Mouse (Mus musculus): ENCODE results near the gene Slc25a5. TPM values are rescaled to one million over a fixed set of nuclear protein-coding genes. Genes with fewer than 3 reads are reported as not detected.

Slc25a5 gene
- polyA plus RNA-seq (2014; fragmentation: Nextera tagmentation; extraction: Ambion mirVana) = 552 and 571 TPM in 2 replicates

- WGBS = 23% methylated on average over 41 of the region's 41 CpGs
- peak within 1 kb of the TSS; percentile 50 for H3K9ac ChIP-seq (replicated peaks; ENCODE audit: low read length)
- peak; percentile 94 for ATAC-seq (ENCODE audit: low FRiP score, low TSS enrichment)
Observed at GRCm38 (mm10) chrX:36795424-36796162, at the start of gene Slc25a5. Gene Slc25a5, plus strand, starts transcription at chrX:36795651.

DNA sequence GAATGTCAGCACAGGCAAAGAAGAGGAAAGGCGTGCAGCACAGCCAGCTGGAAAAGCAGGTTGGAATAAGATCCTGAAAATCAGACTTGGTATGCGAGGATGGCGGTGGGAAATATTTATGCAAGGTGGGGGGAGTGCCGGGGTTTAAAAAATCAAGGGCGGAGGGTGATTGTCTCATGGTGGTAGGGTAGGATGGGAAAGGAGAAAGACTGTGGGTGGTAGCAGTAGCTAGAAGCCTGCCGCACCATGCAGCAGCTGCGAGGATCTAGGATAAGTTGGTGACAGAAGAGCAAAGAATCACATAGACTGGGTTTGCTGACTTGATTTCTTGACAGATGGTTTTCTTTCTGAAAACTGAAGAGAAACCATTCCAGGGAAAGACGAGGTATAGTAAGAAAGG is 48.7 kb upstream of the Slc25a5 start:
- Histone ChIP-seq H3K27ac (replicated peaks; ENCODE audit: low read depth, low read length) (no peak overlapping the region), H3K9ac (replicated peaks; ENCODE audit: low read length) (no peak overlapping the region), H3K9me3 (ENCODE audit: control insufficient read depth, low read length) (no peaks in the 10 kb centered on the region), H3K4me2 (ENCODE audit: low read length) (no peak overlapping the region), H3K4me3 (replicated peaks; ENCODE audit: low read depth, low read length) (no peak overlapping the region), H3K36me3 (ENCODE audit: control insufficient read depth, insufficient read depth, low read length) (no peaks in the 10 kb centered on the region), H3K27me3 (ENCODE audit: control insufficient read depth, insufficient read depth, low read length) (no peaks in the 10 kb centered on the region), H3K4me1 (ENCODE audit: control insufficient read depth, insufficient read depth, low read length) (no peaks in the 10 kb centered on the region; the same call in 1 of the 2 replicates)
- WGBS = 85% methylated on average over 8 of the region's 8 CpGs
- DNase-seq (no peak), ATAC-seq (ENCODE audit: low FRiP score, low TSS enrichment) (no peak)

More at GRCm38 (mm10) chrX:36795424-36796162, at the start of gene Slc25a5:
- H3K9me3 ChIP-seq (ENCODE audit: control insufficient read depth, low read length) = no peaks in the 10 kb centered on the region
- H3K4me1 ChIP-seq (ENCODE audit: control insufficient read depth, insufficient read depth, low read length) = no peaks in the 10 kb centered on the region
- H3K36me3 ChIP-seq (ENCODE audit: control insufficient read depth, insufficient read depth, low read length) = peaks cover 10% of the 10 kb centered on the region; the same call in 1 of the 2 replicates
- peak within 1 kb of the TSS; percentile 51 for H3K4me3 ChIP-seq (replicated peaks; ENCODE audit: low read depth, low read length)
- H3K27ac ChIP-seq (replicated peaks; ENCODE audit: low read depth, low read length) = peak within 1 kb of the TSS; percentile 78
- no peaks in the 10 kb centered on the region for H3K27me3 ChIP-seq (ENCODE audit: control insufficient read depth, insufficient read depth, low read length)
- peak; percentile 89 for DNase-seq
- H3K4me2 ChIP-seq (ENCODE audit: low read length) = peak within 1 kb of the TSS; percentile 56

GRCm38 (mm10) chrX:36748573-36748972 is 46.9 kb upstream of the Slc25a5 start:
- no peaks in the 10 kb centered on the region for H3K27me3 ChIP-seq (ENCODE audit: control insufficient read depth, insufficient read depth, low read length)
- no peak overlapping the region for H3K9ac ChIP-seq (replicated peaks; ENCODE audit: low read length)
- H3K4me3 ChIP-seq (replicated peaks; ENCODE audit: low read depth, low read length) = no peak overlapping the region
- no peaks in the 10 kb centered on the region; the same call in 1 of the 2 replicates for H3K4me1 ChIP-seq (ENCODE audit: control insufficient read depth, insufficient read depth, low read length)
- no peaks in the 10 kb centered on the region for H3K36me3 ChIP-seq (ENCODE audit: control insufficient read depth, insufficient read depth, low read length)
- WGBS = 34% methylated on average over 3 of the region's 3 CpGs
- DNase-seq (no peak), ATAC-seq (ENCODE audit: low FRiP score, low TSS enrichment) (no peak)
- H3K27ac ChIP-seq (replicated peaks; ENCODE audit: low read depth, low read length) = no peak overlapping the region
- no peaks in the 10 kb centered on the region for H3K9me3 ChIP-seq (ENCODE audit: control insufficient read depth, low read length)
- no peak overlapping the region for H3K4me2 ChIP-seq (ENCODE audit: low read length)

DNA sequence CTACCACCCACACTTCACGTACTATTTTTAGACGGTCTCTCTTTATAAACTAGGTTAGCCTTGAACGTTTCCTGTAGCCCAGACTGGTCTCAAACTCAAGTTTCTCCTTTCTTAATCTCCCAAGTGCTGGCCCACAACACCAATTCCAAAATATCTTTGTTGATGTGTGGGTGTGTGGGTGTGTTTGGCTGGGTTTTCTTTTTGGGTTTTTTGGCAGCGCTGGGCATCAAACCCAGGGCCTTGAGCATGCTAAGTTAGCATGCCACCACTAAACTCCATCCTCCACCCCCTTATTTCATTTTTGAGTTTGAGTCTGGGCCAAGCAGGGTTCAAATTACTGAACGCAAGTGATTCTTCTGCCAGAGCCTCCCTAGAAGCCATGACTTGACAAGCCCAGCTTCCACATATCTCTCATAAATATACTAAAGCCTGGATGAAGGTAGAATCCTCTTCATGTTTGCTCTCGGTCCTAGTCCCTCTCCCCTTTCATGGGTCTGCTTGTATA is 46.1 kb upstream of the Slc25a5 start:
- H3K27ac ChIP-seq (replicated peaks; ENCODE audit: low read depth, low read length) = no peak overlapping the region
- no peaks in the 10 kb centered on the region for H3K27me3 ChIP-seq (ENCODE audit: control insufficient read depth, insufficient read depth, low read length)
- no peaks in the 10 kb centered on the region for H3K36me3 ChIP-seq (ENCODE audit: control insufficient read depth, insufficient read depth, low read length)
- H3K4me2 ChIP-seq (ENCODE audit: low read length) = no peak overlapping the region
- no peak overlapping the region for H3K4me3 ChIP-seq (replicated peaks; ENCODE audit: low read depth, low read length)
- DNase-seq = no peak
- WGBS = 79% methylated on average over 6 of the region's 6 CpGs
- H3K4me1 ChIP-seq (ENCODE audit: control insufficient read depth, insufficient read depth, low read length) = no peaks in the 10 kb centered on the region
- H3K9me3 ChIP-seq (ENCODE audit: control insufficient read depth, low read length) = no peaks in the 10 kb centered on the region
- no peak for ATAC-seq (ENCODE audit: low FRiP score, low TSS enrichment)
- H3K9ac ChIP-seq (replicated peaks; ENCODE audit: low read length) = no peak overlapping the region

DNA sequence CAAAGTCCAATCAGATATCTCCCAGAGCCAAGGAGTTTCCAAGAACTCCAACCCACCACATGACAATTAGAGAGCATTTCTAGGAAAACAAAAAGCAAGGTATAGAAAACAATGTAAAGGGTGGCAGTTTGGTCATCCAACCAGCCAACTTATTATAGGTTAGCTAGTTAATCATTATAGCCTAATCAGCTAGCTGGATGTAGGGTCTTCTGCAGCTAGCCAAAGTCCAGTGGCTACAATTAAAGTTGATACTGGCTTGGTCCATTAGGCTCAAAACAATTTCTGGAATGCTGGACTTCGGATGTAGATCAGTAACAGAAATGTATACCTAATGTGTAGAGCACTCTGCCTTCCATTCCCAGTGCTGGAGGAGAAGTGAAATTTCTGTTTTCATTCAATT is 44.9 kb upstream of the Slc25a5 start:
- no peak overlapping the region for H3K9ac ChIP-seq (replicated peaks; ENCODE audit: low read length)
- DNase-seq (no peak), ATAC-seq (ENCODE audit: low FRiP score, low TSS enrichment) (no peak)

GRCm38 (mm10) chrX:36752586-36752985 is 42.9 kb upstream of the Slc25a5 start:
- no peaks in the 10 kb centered on the region for H3K4me1 ChIP-seq (ENCODE audit: control insufficient read depth, insufficient read depth, low read length)
- ATAC-seq (ENCODE audit: low FRiP score, low TSS enrichment) (no peak), DNase-seq (no peak)
- H3K27me3 ChIP-seq (ENCODE audit: control insufficient read depth, insufficient read depth, low read length) = no peaks in the 10 kb centered on the region
- H3K4me2 ChIP-seq (ENCODE audit: low read length) = no peak overlapping the region
- H3K27ac ChIP-seq (replicated peaks; ENCODE audit: low read depth, low read length) = no peak overlapping the region
- 87% methylated on average over 3 of the region's 3 CpGs for WGBS
- H3K4me3 ChIP-seq (replicated peaks; ENCODE audit: low read depth, low read length) = no peak overlapping the region
- H3K36me3 ChIP-seq (ENCODE audit: control insufficient read depth, insufficient read depth, low read length) = no peaks in the 10 kb centered on the region
- no peaks in the 10 kb centered on the region for H3K9me3 ChIP-seq (ENCODE audit: control insufficient read depth, low read length)
- H3K9ac ChIP-seq (replicated peaks; ENCODE audit: low read length) = no peak overlapping the region

More for the DNA sequence above, 44.9 kb upstream of the Slc25a5 start:
- Histone ChIP-seq H3K36me3 (ENCODE audit: control insufficient read depth, insufficient read depth, low read length) (no peaks in the 10 kb centered on the region), H3K27ac (replicated peaks; ENCODE audit: low read depth, low read length) (no peak overlapping the region), H3K27me3 (ENCODE audit: control insufficient read depth, insufficient read depth, low read length) (no peaks in the 10 kb centered on the region), H3K4me3 (replicated peaks; ENCODE audit: low read depth, low read length) (no peak overlapping the region), H3K9me3 (ENCODE audit: control insufficient read depth, low read length) (no peaks in the 10 kb centered on the region), H3K4me2 (ENCODE audit: low read length) (no peak overlapping the region), H3K4me1 (ENCODE audit: control insufficient read depth, insufficient read depth, low read length) (no peaks in the 10 kb centered on the region)
- WGBS = 94% methylated on average over 1 of the region's 1 CpGs

GRCm38 (mm10) chrX:36757796-36758472 is 37.5 kb upstream of the Slc25a5 start:
- Histone ChIP-seq H3K4me3 (replicated peaks; ENCODE audit: low read depth, low read length) (no peak overlapping the region), H3K9me3 (ENCODE audit: control insufficient read depth, low read length) (no peaks in the 10 kb centered on the region), H3K27ac (replicated peaks; ENCODE audit: low read depth, low read length) (no peak overlapping the region), H3K36me3 (ENCODE audit: control insufficient read depth, insufficient read depth, low read length) (no peaks in the 10 kb centered on the region), H3K4me1 (ENCODE audit: control insufficient read depth, insufficient read depth, low read length) (no peaks in the 10 kb centered on the region), H3K27me3 (ENCODE audit: control insufficient read depth, insufficient read depth, low read length) (no peaks in the 10 kb centered on the region), H3K9ac (replicated peaks; ENCODE audit: low read length) (no peak overlapping the region), H3K4me2 (ENCODE audit: low read length) (no peak overlapping the region)
- 72% methylated on average over 7 of the region's 7 CpGs for WGBS
- DNase-seq (no peak), ATAC-seq (ENCODE audit: low FRiP score, low TSS enrichment) (no peak)

DNA sequence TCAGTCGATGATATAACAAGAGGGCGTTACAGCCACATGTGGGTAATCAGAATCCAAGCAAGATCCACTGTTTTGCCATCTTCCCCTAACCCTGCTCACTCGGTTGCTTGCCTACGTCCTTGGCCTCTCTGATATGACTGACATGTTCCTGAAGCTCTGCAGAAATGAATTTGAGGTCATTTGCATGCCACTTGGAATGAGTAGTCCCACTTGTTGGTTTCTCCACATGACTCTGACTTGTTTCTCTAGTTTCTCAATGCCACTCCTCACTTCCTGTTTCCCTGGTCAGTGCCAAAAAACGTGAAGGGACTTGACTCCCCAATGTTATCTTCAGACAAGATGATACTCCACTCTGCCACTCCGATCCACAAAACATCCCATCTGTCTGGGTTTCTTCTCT is 36.9 kb upstream of the Slc25a5 start:
- Histone ChIP-seq H3K9ac (replicated peaks; ENCODE audit: low read length) (no peak overlapping the region), H3K27ac (replicated peaks; ENCODE audit: low read depth, low read length) (no peak overlapping the region), H3K4me2 (ENCODE audit: low read length) (no peak overlapping the region), H3K4me1 (ENCODE audit: control insufficient read depth, insufficient read depth, low read length) (no peaks in the 10 kb centered on the region), H3K36me3 (ENCODE audit: control insufficient read depth, insufficient read depth, low read length) (no peaks in the 10 kb centered on the region), H3K27me3 (ENCODE audit: control insufficient read depth, insufficient read depth, low read length) (no peaks in the 10 kb centered on the region), H3K4me3 (replicated peaks; ENCODE audit: low read depth, low read length) (no peak overlapping the region), H3K9me3 (ENCODE audit: control insufficient read depth, low read length) (no peaks in the 10 kb centered on the region)
- DNase-seq (no peak), ATAC-seq (ENCODE audit: low FRiP score, low TSS enrichment) (no peak)
- WGBS = 79% methylated on average over 6 of the region's 6 CpGs

Data from midbrain, embryonic 14.5 days (tissue).